Mouse (Mus musculus) T-helper 2 cell (primary cell): ENCODE measurements around the gene Prrt4.
"Not testable (repeated sequence)": the region's sequence is repeated elsewhere in the genome, so short reads cannot be mapped to it uniquely, and the experiment has no call there.

Experiments used
- in situ Hi-C: fragments of 300-600 bp; cut with MboI, MseI; formaldehyde crosslinking; loops from one replicate; pipeline ENCODE4 v1.15.1; 2025; ENCODE audit warnings: high pct_unique_total_duplicates

Gene Prrt4

DNA sequence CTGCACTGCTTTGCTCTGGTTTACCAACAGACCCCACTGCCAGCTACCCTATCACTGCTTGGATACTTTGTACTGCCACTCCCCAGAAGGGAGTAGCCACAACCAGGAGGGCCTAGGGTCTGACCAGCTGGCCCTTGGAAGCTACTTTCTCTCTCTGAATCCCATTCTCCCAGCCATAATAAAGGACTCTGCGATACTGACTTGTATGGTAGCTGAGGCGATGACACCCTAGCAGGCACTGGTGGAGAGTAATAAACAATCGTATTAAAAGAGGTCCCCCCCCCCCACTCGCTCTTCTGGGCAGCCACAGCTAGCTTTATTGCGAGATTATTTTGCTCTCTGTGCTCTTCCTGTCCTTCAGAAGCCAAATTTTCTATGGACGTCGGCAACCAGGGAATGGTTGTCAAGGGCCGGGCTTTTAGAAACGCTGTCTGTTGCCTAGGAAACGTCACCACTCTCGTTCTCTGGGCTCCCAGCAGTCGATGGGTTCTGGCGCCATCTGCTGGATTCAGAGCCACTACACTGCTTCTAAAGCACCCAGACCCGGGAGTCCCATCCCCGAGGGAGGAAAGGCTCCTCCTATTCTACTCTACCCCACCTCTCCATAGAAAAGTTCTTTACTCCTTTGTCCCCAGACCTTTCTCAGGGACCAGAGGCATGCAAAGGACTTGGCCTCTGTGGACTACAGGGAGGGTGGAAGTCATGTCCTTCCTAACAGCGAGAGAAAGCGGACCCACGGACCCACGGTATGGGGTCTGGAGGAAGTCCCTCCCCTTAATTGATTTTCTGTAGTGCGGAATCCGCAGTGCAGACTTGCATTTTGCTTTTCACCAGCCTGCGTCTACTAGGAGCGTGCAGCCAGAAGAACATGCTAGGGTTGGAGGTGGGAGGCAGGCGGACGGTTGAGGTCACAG, 19.2 kb upstream of the Prrt4 start:
- in situ Hi-C loops = no loop called here

DNA sequence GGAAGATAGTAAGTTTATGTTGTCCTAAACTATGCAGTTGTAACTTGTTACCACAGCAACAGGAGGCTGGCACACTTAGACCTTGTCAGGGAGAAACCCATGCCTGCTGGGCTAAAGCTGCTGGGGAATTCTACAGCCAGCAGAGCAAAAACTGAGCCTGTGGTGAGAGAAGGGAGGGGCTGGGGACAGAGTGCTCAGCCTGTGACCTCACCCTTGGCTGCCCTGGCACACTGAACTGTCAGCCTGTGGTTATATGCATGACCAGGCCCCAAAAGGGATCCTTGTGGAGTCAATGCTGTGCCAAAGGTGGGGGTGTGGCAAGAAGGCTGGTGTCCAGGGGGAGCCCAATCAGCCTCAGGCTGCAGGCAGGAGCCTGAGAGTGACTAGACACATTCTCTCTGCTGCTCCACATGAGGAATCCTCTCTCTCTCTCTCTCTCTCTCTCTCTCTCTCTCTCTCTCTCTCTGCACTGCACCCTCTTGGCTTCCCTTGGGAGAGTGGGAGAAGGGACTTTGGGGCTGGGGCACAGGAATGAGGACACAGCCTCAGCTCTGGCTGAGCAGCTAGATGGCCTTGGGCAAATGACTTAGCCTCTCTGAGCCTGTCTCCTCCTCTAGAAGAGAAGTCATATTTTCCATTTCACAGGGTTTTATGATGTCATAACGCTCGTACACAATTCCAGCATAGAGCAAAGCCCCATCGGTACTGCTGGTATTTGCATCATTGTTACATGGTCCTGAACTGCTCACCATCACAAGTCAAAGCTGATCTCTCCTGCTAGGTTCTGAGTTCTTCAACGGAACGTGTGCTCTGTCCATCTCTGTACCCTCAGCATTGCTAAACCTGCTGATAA, 16.7 kb upstream of the Prrt4 start:
- in situ Hi-C loops = no loop called here

DNA sequence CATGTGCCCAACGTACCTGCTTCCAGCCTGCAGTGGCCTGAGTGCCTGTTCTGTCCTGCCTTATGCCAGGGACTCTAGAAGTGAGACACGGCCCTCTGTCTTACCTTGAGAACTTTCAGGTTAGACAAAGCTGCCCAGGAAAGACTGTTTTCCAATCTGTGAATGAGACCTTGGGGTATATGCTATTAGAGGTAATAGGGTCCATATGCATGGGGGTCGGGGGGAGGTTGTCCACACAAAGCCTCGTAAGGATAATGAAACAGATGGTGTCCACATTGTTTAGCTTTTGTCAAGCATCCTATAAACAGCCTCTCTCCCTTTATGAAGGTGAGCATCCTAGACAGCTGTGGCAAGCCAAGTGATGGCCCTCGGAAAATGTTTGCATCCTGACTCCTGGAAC, 15.8 kb upstream of the Prrt4 start:
- in situ Hi-C loops = no loop called here

DNA sequence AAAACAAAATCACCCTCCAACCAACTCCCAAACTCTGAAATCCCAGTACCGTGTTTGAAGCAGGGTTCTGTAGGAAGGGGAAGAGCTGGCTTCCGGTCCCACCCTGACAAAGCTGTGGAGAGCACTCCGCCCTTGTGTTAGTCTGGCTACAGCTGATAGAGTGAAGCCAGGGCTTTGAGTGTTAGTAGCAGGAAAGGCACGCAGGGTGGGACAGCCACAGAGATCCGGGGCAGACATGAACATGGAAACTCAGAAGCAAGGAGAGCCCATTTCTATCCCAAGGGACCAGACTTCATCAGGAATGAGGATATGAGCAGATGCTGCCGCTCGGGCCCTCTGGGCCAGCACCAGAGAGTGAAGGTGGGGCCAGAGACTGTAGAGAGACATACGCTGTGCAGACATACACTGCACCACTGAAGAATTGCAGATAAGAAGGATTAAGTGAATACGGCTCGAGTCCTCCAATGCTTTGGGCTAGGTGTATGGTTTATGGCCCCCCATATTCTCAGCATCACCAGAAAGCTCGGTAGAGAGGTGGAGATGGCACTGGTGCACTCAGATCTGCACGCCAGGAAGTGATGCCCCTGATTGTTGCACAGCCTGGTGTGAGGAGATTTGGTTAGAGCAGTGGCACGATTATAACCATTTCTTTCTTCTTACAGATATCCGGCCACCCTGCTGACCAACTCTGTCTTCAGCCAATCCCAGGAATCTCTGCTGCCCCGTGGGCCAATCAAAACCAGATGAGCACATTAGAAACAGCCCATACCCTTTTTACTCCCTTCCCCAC, 14.8 kb upstream of the Prrt4 start:
- in situ Hi-C loops = no loop called here

DNA sequence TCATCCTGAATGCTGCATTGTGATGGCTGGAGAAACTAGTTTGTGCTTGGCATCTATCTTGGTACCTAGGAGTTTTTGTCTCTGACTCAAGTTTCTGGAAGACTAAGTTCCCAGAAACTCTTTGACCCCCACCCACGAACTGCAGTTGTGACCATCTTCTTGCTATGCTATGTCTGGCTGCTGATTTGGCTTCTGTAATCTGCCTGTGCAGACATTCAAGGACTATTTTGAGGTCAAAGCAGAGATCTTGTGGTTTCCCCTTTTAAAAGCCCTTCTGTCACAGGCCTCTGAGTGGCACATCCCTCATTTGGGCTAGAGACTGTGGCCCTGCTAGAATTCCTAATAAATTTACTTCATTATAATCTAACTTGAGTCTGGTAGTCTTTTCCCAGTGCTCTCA, 8.6 kb upstream of the Prrt4 start:
- in situ Hi-C loops = no loop called here

DNA sequence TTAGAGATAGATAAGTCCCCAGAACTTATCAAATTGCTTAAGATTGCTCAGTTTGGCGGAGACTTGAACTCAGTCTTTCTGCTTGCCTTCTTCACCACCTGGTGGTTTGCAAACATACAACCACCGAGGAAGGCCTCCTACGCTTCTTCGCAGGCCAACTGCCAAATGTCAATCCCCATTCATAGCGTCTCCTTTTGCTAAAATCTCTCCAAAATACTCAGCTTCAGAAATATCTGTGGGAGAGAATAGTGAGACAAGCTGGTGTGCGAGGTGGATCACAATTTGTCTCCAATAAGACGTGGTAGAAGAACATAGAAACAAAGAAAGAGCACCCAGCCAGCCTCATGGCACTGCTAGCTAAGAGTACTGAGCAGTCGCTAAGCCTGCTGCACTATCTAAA, 459 bp upstream of the Prrt4 start:
- in situ Hi-C loops = no loop called here

DNA sequence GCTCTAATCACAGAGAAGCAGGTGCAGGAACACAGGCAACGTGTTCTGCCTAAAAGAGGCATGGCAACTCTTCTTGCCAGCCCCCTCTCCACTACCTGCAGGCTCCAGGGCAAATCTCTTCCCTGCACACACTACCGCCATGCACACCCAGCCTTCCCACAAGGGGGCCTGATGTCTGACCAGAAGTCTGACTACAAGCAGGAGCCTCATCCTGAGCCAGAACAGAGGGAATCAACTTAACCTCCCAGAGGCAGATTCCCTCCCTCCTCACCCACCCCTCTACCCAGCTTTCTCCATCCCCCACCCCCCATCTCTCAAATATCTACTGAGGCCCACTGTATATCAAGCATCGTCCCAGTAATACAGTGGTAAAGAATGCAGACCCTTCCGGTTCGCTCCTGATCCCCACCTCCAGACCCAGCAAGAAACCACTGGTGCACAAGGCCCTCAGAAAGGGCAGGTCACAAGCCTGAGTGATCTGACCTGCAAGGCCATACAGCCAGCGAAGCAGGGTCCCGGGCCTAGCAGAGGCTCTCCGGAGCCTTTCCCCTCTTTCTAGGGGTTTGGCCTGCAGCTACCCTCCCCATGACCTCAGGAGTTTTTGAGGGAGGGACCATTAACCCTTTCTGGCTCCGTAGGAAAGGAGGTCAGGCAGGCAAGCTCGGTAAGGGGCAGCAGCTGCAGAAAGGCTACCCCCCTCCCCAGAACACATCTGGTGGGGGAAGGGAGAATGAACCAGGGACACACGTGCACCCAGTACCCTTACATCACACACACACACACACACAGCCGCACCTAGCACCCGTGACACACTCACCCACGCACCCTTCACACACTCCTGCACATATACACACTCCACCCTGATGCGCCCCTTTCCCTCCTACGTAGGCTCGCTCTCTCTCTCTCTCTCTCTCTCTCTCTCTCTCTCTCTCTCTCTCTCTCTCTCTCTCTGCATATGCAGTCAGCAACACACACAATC, 1.2 kb downstream of the Prrt4 start:
- in situ Hi-C loops = no loop called here

DNA sequence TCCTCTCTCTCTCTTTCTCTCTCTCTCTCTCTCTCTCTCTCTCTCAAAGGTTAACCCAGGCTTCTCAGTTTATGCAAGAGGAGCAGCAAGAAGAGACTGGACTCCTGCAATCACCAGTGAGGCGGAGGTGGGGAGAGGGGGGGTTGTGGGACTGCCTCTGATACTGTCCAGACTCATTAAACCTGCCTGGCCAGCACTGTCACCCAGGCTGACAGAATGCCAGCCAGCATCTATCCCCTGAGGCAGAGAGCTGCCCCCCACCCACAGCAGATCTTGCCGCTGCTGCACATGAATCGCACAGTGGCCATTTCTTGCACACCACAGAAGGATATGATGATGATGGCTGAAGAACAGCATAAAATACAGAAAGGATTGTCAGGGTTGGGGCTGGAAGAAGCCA, 4.3 kb downstream of the Prrt4 start:
- in situ Hi-C loops = no loop called here

DNA sequence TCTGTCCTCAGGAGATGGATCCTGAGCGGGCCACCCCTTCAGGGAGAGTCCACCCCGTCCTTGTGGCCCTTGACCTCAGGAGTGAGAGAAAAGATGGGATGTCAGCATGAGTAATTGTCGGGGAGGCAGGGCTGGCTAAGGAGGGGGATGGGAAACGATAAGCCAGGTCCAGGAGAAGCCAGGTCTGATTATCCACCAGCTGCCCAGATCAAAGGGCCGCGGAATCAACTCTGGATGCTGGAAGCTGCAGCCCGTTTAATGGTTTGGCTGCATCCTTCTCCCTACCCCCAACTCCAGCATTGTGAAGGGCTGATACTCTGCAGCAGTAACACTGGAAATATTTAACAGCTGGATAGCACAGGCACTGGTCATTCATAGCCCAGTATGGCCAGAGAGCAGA, 5.0 kb downstream of the Prrt4 start:
- in situ Hi-C loops = loop anchor here (5.0 kb wide), 1 partner anchor 108 kb away; no protein-coding TSS in a partner anchor

DNA sequence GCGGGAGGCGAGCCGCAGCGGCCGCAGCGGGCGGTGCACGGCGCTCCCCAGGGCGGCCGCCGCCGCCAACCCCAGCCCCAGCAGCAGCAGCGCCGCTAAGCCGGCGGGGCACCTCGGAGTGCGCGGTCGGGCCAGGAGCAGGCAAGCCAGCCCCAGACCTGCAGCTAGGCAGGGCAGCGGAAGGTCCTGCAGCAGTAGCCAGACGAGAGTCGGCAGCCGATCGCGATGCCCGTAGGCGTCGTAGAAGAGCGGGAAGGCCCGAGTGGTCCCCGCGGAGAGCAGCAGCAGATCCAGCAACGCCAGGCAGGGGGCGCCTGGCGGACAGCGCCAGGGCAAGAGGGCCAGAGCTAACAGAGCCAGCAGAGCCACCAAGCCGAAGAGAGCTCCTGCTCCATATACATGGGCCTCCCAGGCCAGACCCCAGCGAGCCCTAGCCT, 8.4 kb downstream of the Prrt4 start:
- in situ Hi-C loops = loop anchor here (5.0 kb wide), 1 partner anchor 111 kb away; no protein-coding TSS in a partner anchor

DNA sequence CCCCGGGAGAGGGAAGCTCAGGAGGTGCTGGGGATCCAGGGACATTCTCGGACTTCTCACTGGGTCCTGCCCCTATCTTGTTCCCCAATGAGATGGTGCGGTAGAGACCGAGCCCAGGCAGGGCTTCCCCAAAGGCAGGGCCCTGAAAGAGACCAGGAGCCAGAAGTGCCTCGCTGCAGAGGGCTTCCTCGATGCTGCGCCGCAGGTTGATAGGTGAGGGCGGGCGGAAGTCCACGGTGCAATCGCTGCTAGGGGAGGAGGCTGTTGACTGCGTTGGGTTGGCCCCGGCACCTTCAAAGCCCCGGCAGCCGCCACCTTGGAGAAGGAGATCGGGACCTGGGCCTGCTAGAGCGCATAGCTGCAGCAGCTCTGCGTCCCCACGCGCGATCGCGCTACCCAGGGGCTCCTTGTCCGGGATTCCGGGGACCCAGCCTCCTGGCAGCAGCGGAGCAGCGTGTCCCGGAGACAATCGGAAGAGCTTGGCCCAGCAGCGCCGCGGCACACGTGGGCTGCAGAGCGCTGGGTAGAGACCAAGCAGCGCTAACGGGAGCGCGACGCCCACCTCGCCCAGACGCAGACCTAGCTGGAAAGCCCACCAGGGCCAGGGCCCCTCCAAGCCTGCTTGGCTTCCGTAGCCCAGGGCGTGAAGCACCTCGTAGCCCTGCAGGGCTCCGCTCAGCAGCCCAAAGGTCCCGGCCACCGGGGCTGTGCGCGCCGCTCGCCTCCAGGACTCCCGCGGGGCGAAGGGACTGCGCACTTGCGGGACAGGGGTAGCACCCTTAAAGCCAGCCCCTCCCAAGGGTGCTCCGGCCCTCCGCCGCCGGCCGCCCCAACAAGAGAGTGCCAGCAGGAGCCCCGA, 9.1 kb downstream of the Prrt4 start:
- in situ Hi-C loops = loop anchor here (5.0 kb wide), 1 partner anchor 112 kb away; no protein-coding TSS in a partner anchor

DNA sequence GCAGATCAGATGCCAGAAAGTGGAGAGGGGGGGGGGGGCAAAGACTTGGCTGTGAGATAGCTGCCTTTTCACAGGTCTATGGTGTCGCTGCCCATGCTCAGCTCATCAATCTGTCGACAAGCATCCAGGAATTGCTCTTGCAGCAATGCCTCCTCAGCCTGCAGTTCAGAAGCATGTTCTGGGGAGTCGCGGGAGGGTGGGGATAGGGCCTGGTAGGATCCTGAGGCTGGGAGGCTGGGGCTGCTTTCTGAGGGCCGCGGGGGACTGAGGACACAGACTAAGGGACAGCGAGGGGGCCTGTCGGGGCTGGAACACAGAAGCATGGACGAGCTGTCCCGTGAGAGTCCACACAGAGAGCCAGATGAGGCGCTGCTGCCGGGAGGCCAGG, 9.7 kb downstream of the Prrt4 start:
- in situ Hi-C loops = loop anchor here (5.0 kb wide), 3 partner anchors 33 to 113 kb away; no protein-coding TSS in a partner anchor

DNA sequence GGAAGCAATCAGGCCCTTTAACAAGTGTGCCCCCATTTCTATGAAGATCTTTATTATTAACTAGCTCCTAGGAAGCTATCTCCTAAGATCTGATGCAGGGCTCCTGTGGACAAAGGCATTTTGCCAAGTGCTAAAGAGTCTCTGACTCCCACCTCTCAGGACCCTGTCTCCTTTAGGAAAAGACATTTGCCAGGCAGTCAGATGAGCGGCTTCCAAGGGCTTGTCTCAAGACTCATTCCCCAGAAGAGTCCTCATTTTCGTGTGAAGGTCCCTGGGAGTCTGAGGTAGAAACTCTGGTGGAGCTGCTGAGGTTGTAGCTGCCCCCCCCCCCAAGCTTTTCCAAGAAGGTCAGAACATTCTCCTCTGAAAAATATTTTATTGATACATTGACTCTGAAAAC, 10.5 kb downstream of the Prrt4 start:
- in situ Hi-C loops = loop anchor here (5.0 kb wide), 2 partner anchors 33 to 68 kb away; no protein-coding TSS in a partner anchor

DNA sequence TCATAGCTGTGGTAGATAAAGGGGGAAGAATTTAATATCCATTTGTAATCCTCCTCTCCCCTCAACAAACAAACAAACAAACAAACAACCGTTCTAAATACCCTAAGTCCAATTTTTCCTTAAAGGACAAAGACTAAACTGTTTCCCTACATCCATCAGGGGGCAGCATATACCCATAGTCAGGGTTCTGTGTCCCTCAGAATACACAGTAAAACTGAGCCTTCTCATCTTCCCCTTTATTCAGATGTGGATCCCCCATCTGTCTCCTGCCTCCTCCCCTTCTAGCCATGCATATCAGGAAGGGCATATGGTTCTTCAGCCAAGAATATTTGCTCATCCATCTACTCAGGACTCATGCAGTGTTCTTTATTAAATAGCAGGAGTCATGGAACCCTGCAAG, 13.2 kb downstream of the Prrt4 start:
- in situ Hi-C loops = loop anchor here (5.0 kb wide), 2 partner anchors 36 to 71 kb away; no protein-coding TSS in a partner anchor

DNA sequence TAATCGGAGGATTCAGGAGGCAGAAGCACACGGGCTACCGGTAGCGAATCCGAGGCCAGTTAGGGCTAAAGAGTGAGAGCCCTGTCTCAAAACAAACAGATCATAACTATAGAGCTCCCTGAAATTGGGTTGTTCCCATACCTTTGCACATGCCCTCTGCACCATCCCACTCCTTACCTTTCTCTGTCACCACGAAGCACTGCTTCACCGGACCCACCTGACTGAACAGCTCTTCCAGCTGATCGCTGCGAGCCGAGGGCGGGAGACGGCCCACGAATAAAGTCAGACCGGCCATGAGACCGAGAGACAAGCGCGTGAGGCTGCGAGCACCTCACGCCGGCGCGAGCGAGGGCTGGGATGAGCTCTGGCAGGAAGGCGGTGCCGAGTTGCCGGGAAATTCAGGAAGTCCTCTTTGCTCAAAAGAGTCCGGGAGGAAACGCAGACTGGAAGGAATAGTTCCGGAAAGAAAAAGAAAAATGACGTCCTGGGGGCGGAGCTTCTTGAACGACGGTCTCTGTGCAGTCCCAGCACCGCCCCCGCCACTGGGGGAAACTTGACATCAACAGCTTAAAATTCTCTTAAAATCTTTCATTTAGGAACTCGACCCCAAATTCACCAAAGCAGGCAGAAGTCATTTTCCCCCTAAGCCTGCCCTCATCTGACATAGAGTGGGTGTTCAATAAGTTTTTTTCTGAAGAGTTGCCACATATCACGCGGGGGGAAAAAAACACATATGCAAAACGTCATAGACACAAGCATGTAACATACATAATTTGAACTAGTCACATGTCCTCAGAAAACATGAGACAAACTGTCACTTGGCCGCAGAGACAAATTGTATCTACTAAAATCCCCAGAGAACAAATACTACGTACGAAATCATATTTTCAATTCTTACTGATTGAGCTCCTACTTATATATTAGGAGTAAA, 14.8 kb downstream of the Prrt4 start, which contains the start of gene Rbm28:
Rbm28 (minus strand) TSS at position 693 of the 931 bp plus-strand sequence.
- in situ Hi-C loops = loop anchor here (5.0 kb wide), 2 partner anchors 38 to 73 kb away; no protein-coding TSS in a partner anchor

DNA sequence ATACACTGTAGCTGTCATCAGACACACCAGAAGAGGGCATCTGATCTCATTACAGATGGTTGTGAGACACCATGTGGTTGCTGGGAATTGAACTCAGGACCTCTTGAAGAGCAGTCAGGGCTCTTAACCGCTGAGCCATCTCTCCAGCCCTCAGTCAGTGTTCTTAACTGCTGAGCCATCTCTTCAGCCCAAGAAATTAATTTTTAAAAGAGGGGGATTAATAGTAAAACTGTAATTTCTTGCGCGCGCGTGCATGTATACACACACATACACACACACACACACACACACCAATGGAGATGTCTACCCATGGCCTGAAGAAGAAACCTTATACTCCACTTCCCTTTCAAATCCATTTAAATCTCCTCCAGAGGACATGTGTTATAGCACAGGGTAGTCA, 18.1 kb downstream of the Prrt4 start:
- in situ Hi-C loops = not testable (repeated sequence)

DNA sequence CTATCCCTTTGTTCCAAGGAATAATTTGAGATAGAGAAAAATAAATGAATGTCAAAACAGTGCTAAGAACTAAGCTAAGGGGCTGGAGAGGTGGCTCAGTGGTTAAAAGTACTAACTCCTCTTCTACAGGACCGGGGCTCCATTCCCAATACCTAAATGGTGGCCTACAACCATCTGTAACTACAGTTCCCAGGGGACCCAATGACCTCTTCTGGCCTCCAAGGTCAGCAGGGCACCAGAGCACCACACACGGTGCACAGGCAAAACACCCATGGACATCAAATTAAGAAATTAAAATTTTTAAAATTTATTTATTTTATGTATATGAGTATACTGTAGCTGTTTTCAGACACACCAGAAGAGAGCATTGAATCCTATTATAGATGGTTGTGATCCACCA, 18.6 kb downstream of the Prrt4 start:
- in situ Hi-C loops = no loop called here

DNA sequence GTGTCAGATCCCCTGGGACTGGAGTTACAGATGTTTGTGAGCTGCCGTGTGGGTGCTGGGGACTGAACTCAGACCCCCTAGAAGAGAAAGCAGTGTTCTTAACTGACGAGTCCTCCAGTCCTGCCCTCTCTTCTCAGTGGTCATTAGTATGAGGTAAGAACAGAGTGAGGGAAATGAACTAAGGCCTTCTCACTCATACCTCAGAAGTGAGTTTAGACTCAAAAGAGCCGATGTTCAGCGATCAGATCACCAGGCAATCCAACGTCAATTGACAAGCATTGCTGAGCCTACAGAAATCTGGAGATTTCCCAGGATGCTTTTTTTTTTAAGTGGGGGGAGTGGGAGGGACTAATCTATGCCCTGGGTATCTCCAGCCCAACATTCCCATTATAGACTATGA, 23.1 kb downstream of the Prrt4 start:
- in situ Hi-C loops = no loop called here
